Mouse (Mus musculus): Measurements from ENCODE around the gene Mlxip. TPM values are rescaled to one million over a fixed set of nuclear protein-coding genes. Genes with fewer than 3 reads are reported as not detected.

The Mlxip gene
- polyA plus RNA-seq, 1 experiment from 2014 or later = 26.7 TPM

- 90% methylated on average over 4 of the region's 4 CpGs for WGBS
- H3K9ac ChIP-seq (replicated peaks; ENCODE audit: low read depth, low read length) = no peak overlapping the region
- H3K9me3 ChIP-seq (ENCODE audit: control insufficient read depth, low read length) = no peaks in the 10 kb centered on the region
- no peak overlapping the region for H3K4me2 ChIP-seq (ENCODE audit: low read depth, low read length)
- ATAC-seq (ENCODE audit: low read depth) = no peak
- H3K4me3 ChIP-seq (ENCODE audit: low read depth, low read length) = no peak overlapping the region
- peaks cover 11% of the 10 kb centered on the region for H3K4me1 ChIP-seq (ENCODE audit: control insufficient read depth, insufficient read depth, low read length)
- H3K27me3 ChIP-seq (ENCODE audit: control insufficient read depth, insufficient read depth, low read length) = no peaks in the 10 kb centered on the region
- no peaks in the 10 kb centered on the region for H3K36me3 ChIP-seq (ENCODE audit: control insufficient read depth, insufficient read depth, low read length)
- H3K27ac ChIP-seq (ENCODE audit: low read depth, low read length) = no peak overlapping the region
Measured at GRCm38 (mm10) chr5:123412193-123412592, 17.6 kb downstream of the Mlxip start.

GRCm38 (mm10) chr5:123413866-123414363, 19.3 kb downstream of the Mlxip start:
- 84% methylated on average over 2 of the region's 2 CpGs for WGBS
- Histone ChIP-seq H3K4me1 (ENCODE audit: control insufficient read depth, insufficient read depth, low read length) (peaks cover 11% of the 10 kb centered on the region), H3K36me3 (ENCODE audit: control insufficient read depth, insufficient read depth, low read length) (no peaks in the 10 kb centered on the region), H3K4me2 (ENCODE audit: low read depth, low read length) (no peak overlapping the region), H3K27me3 (ENCODE audit: control insufficient read depth, insufficient read depth, low read length) (no peaks in the 10 kb centered on the region), H3K9ac (replicated peaks; ENCODE audit: low read depth, low read length) (no peak overlapping the region), H3K9me3 (ENCODE audit: control insufficient read depth, low read length) (no peaks in the 10 kb centered on the region), H3K4me3 (ENCODE audit: low read depth, low read length) (no peak overlapping the region), H3K27ac (ENCODE audit: low read depth, low read length) (no peak overlapping the region)
- ATAC-seq (ENCODE audit: low read depth) = no peak

- Histone ChIP-seq H3K27ac (ENCODE audit: low read depth, low read length) (no peak overlapping the region), H3K4me2 (ENCODE audit: low read depth, low read length) (no peak overlapping the region), H3K4me3 (ENCODE audit: low read depth, low read length) (no peak overlapping the region), H3K9ac (replicated peaks; ENCODE audit: low read depth, low read length) (no peak overlapping the region), H3K36me3 (ENCODE audit: control insufficient read depth, insufficient read depth, low read length) (no peaks in the 10 kb centered on the region), H3K4me1 (ENCODE audit: control insufficient read depth, insufficient read depth, low read length) (peaks cover 11% of the 10 kb centered on the region), H3K9me3 (ENCODE audit: control insufficient read depth, low read length) (no peaks in the 10 kb centered on the region), H3K27me3 (ENCODE audit: control insufficient read depth, insufficient read depth, low read length) (no peaks in the 10 kb centered on the region)
- WGBS = 93% methylated on average over 3 of the region's 3 CpGs
- ATAC-seq (ENCODE audit: low read depth) = no peak
Measured at GRCm38 (mm10) chr5:123416149-123416548, 21.6 kb downstream of the Mlxip start.

- ATAC-seq (ENCODE audit: low read depth) = no peak
- Histone ChIP-seq H3K9ac (replicated peaks; ENCODE audit: low read depth, low read length) (no peak overlapping the region), H3K27ac (ENCODE audit: low read depth, low read length) (peak overlapping the region; percentile 10; the same call in 1 of the 2 replicates), H3K9me3 (ENCODE audit: control insufficient read depth, low read length) (no peaks in the 10 kb centered on the region), H3K36me3 (ENCODE audit: control insufficient read depth, insufficient read depth, low read length) (no peaks in the 10 kb centered on the region), H3K4me3 (ENCODE audit: low read depth, low read length) (no peak overlapping the region), H3K27me3 (ENCODE audit: control insufficient read depth, insufficient read depth, low read length) (no peaks in the 10 kb centered on the region), H3K4me2 (ENCODE audit: low read depth, low read length) (no peak overlapping the region), H3K4me1 (ENCODE audit: control insufficient read depth, insufficient read depth, low read length) (peaks cover 11% of the 10 kb centered on the region)
- 59% methylated on average over 8 of the region's 8 CpGs for WGBS
Measured at GRCm38 (mm10) chr5:123416566-123417518, 22.2 kb downstream of the Mlxip start.

- 66% methylated on average over 2 of the region's 2 CpGs for WGBS
- H3K4me1 ChIP-seq (ENCODE audit: control insufficient read depth, insufficient read depth, low read length) = no peaks in the 10 kb centered on the region
- H3K4me3 ChIP-seq (ENCODE audit: low read depth, low read length) = no peak overlapping the region
- no peak for ATAC-seq (ENCODE audit: low read depth)
- H3K4me2 ChIP-seq (ENCODE audit: low read depth, low read length) = no peak overlapping the region
- no peaks in the 10 kb centered on the region for H3K27me3 ChIP-seq (ENCODE audit: control insufficient read depth, insufficient read depth, low read length)
- no peak overlapping the region for H3K27ac ChIP-seq (ENCODE audit: low read depth, low read length)
- no peaks in the 10 kb centered on the region for H3K9me3 ChIP-seq (ENCODE audit: control insufficient read depth, low read length)
- no peaks in the 10 kb centered on the region for H3K36me3 ChIP-seq (ENCODE audit: control insufficient read depth, insufficient read depth, low read length)
- no peak overlapping the region for H3K9ac ChIP-seq (replicated peaks; ENCODE audit: low read depth, low read length)
Measured at GRCm38 (mm10) chr5:123423885-123424284, 29.3 kb downstream of the Mlxip start.

GRCm38 (mm10) chr5:123427556-123427955, 33.0 kb downstream of the Mlxip start:
- no peak overlapping the region for H3K4me3 ChIP-seq (ENCODE audit: low read depth, low read length)
- no peak overlapping the region for H3K27ac ChIP-seq (ENCODE audit: low read depth, low read length)
- H3K9ac ChIP-seq (replicated peaks; ENCODE audit: low read depth, low read length) = no peak overlapping the region
- no peaks in the 10 kb centered on the region for H3K36me3 ChIP-seq (ENCODE audit: control insufficient read depth, insufficient read depth, low read length)
- H3K9me3 ChIP-seq (ENCODE audit: control insufficient read depth, low read length) = no peaks in the 10 kb centered on the region
- WGBS = 100% methylated on average over 1 of the region's 1 CpGs
- ATAC-seq (ENCODE audit: low read depth) = no peak
- 0 out of 2 replicates have a peak, but pooled peaks cover 3% of the 10 kb centered on the region for H3K4me1 ChIP-seq (ENCODE audit: control insufficient read depth, insufficient read depth, low read length)
- no peak overlapping the region for H3K4me2 ChIP-seq (ENCODE audit: low read depth, low read length)
- no peaks in the 10 kb centered on the region for H3K27me3 ChIP-seq (ENCODE audit: control insufficient read depth, insufficient read depth, low read length)

GRCm38 (mm10) chr5:123431524-123432304, 37.1 kb downstream of the Mlxip start:
- Histone ChIP-seq H3K36me3 (ENCODE audit: control insufficient read depth, insufficient read depth, low read length) (no peaks in the 10 kb centered on the region), H3K4me3 (ENCODE audit: low read depth, low read length) (no peak overlapping the region), H3K27ac (ENCODE audit: low read depth, low read length) (no peak overlapping the region), H3K27me3 (ENCODE audit: control insufficient read depth, insufficient read depth, low read length) (no peaks in the 10 kb centered on the region), H3K9ac (replicated peaks; ENCODE audit: low read depth, low read length) (no peak overlapping the region), H3K4me1 (ENCODE audit: control insufficient read depth, insufficient read depth, low read length) (peaks cover 3% of the 10 kb centered on the region; the same call in 1 of the 2 replicates), H3K4me2 (ENCODE audit: low read depth, low read length) (no peak overlapping the region), H3K9me3 (ENCODE audit: control insufficient read depth, low read length) (no peaks in the 10 kb centered on the region)
- WGBS = 68% methylated on average over 13 of the region's 13 CpGs
- no peak for ATAC-seq (ENCODE audit: low read depth)

GRCm38 (mm10) chr5:123432305-123432874, 37.8 kb downstream of the Mlxip start:
- ATAC-seq (ENCODE audit: low read depth) = no peak
- Histone ChIP-seq H3K9me3 (ENCODE audit: control insufficient read depth, low read length) (no peaks in the 10 kb centered on the region), H3K36me3 (ENCODE audit: control insufficient read depth, insufficient read depth, low read length) (no peaks in the 10 kb centered on the region), H3K4me2 (ENCODE audit: low read depth, low read length) (no peak overlapping the region), H3K9ac (replicated peaks; ENCODE audit: low read depth, low read length) (no peak overlapping the region), H3K4me3 (ENCODE audit: low read depth, low read length) (no peak overlapping the region), H3K4me1 (ENCODE audit: control insufficient read depth, insufficient read depth, low read length) (peaks cover 3% of the 10 kb centered on the region; the same call in 1 of the 2 replicates), H3K27me3 (ENCODE audit: control insufficient read depth, insufficient read depth, low read length) (no peaks in the 10 kb centered on the region), H3K27ac (ENCODE audit: low read depth, low read length) (no peak overlapping the region)
- 69% methylated on average over 3 of the region's 3 CpGs for WGBS

Data from neural tube, embryonic 14.5 days (tissue).